Mouse (Mus musculus): Measurements from ENCODE around the gene Tbc1d19. TPM values are rescaled to one million over a fixed set of nuclear protein-coding genes. Genes with fewer than 3 reads are reported as not detected.
A peak's percentile ranks its signal among the peaks of the same experiment; 100 is the strongest.

Tbc1d19 gene
- total RNA-seq, 2 experiments from 2014 or later: 40.6 to 43.5 TPM

GRCm38 (mm10) chr5:53943321-53943857 lies 134.0 kb downstream of the Tbc1d19 start:
- intact Hi-C loops (cut with DNase I): no loop called here

GRCm38 (mm10) chr5:53946747-53947146 lies 137.3 kb downstream of the Tbc1d19 start:
- intact Hi-C loops (cut with DNase I): loop anchor here (2.0 kb wide), 1 partner anchor 52 kb away; the partner anchor contains the start of gene Stim2
- peak in 1 of 2 experiments; percentile 58 for DNase-seq (ENCODE audit: low spot score in 2 of 2)

More at GRCm38 (mm10) chr5:53943321-53943857, 134.0 kb downstream of the Tbc1d19 start:
- no peak for DNase-seq (ENCODE audit: low spot score in 2 of 2)

DNA sequence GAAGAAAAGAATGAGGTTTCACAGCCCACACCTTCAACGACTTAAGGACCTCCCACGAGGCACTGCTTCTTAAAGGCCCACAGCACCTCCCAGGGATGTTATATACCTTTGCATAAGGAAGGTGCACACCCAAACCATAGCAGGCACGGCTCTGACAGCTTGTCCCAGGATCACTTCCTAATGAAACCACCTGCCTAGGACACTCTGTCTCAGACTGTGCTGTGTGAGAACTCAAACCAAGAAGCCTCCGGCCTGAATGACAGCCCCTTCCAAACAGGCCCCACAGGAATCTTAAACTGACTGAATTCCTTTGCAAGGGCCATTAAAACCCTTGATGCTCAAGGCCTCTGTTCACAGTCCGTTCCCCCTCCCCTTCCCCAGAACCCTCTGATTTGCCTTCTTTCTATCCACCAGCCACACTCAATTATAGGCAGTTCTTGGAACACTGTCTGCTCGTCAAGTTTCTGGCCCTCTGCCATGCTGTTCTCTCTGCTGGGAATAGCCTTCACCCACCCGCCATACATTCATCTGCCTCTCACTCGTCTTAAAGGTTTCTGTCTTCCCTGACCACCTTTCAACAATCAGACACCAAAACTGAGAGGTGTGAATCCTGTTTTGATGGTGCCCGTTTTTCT lies 138.3 kb downstream of the Tbc1d19 start:
- DNase-seq (ENCODE audit: low spot score in 2 of 2): peak; percentile 60 to 71

DNA sequence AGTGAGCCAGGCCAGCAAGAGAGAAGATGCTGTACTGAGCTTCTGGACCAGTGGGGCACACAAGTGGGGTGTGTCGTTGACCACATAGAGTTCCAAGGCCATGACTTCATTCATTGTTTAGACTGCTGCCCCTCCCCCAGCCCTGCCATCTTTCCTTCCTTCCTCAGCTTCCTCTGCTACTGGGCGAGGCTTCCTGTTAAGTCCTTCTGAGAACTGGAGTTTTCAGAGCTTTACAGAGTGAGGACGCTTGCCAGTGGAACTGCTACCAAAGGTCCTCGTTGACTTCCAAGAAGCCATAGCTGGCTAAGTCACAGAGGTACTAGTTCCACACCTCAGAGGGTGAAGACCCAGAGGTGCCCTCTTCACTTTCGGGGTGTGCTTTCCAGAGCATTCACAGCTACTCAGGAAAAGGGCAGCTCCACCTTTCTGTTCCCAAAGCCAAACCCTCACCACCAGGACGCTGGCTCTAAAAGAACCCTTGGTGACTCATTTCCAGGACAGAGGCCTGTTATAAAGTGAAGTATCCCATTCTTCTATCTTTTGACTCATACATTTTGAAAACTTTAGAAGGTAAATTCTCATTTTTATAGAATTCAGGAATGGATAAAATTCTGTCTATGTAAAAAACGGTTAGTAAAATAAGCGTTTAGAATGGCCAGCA lies 139.3 kb downstream of the Tbc1d19 start:
- intact Hi-C loops (cut with DNase I): no loop called here
- no peak for DNase-seq (ENCODE audit: low spot score in 2 of 2)

More for the DNA sequence above, 138.3 kb downstream of the Tbc1d19 start:
- intact Hi-C loops (cut with DNase I): loop anchor here (2.0 kb wide), 1 partner anchor 51 kb away; the partner anchor contains the start of gene Stim2

DNA sequence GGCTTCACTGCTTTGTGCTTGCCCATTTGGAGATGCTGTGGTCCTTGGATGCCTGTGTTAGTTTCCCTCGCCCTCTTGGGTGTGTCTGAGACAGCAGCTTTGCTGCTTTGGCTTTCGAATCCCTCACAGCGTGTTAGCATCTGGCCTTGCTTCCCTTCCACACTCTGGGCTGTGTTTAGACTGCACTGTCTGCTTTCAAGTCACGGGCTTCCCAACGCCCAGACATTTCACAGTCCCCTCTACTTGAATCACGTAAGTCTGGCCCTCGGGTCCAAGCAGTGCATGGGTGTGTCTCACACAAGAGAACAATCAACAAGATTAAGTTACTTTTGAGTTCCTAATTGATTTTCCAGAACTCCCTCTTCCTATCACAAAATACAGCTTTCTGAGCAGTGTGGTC lies 140.8 kb downstream of the Tbc1d19 start:
- DNase-seq (ENCODE audit: low spot score in 2 of 2): no peak
- intact Hi-C loops (cut with DNase I): no loop called here

DNA sequence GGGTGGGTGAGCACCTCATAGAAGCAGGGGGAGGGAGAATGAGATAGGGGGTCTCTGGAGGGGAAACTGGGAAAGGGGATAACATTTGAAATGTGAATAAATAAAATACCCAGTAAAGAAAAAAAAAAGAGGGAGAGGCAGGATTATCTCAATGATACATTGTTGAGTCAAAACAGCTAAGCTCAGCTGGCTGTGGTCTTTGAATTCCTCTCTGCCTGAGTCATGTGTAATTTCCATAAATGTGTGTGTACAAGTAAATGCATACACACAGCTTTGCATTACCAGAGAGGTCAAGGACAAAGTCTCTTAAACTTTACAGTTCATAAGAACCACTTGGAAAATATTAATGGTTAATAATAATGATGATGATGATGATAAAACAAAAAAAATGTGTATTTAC lies 143.8 kb downstream of the Tbc1d19 start:
- no peak for DNase-seq (ENCODE audit: low spot score in 2 of 2)
- intact Hi-C loops (cut with DNase I): no loop called here

Other genes starting within 250 kb of the Tbc1d19 start
- under 1 TPM; 0.14 to 0.32 TPM for gene Cckar, start 101.9 kb upstream of the Tbc1d19 start, total RNA-seq (2021)
- gene Stim2, start 188.9 kb downstream of the Tbc1d19 start, total RNA-seq (2021): 10 to 100 TPM; 69.1 to 69.9 TPM